Mouse (Mus musculus) ES-E14 (cell line): ENCODE data around the gene Gm11084.
"Not testable (repeated sequence)": the region's sequence is repeated elsewhere in the genome, so short reads cannot be mapped to it uniquely, and the experiment has no call there.

Source experiments
- CHD2 ChIP-seq: IDR thresholded peaks from 2 replicates; pipeline ENCODE4 v1.6.1; 2014; ENCODE audit warnings: mild to moderate bottlenecking, low read depth, low read length, inconsistent platforms
- ZC3H11A ChIP-seq: IDR thresholded peaks from 2 replicates; pipeline ENCODE4 v1.6.1; 2012; ENCODE audit warnings: low read depth, mild to moderate bottlenecking, inconsistent platforms, low read length, borderline replicate concordance
- ZNF384 ChIP-seq: IDR thresholded peaks from 2 replicates; pipeline ENCODE4 v1.6.1; 2012; ENCODE audit warnings: low read depth, low read length, inconsistent platforms

- TF ChIP-seq ZC3H11A, ZNF384, CHD2: not testable (repeated sequence)
Measured at GRCm38 (mm10) chr2:72988945-72989344, 2.4 kb upstream of the Gm11084 start.
